Mouse (Mus musculus) urinary bladder, postnatal 36 days (tissue): Measurements from ENCODE around the gene Ybx1.
A peak's percentile ranks its signal among the peaks of the same experiment; 100 is the strongest.
"Not testable (repeated sequence)": the region's sequence is repeated elsewhere in the genome, so short reads cannot be mapped to it uniquely, and the experiment has no call there.

ENCODE experiments used
- DNase-seq, 2 experiments: peaks; one replicate each; pipeline ENCODE4 v3.0.0; 2022; ENCODE audit warnings: low spot score in 2 of 2, mixed read lengths in 1 of 2

Gene Ybx1

GRCm38 (mm10) chr4:119294415-119295133, at the start of gene Ybx1:
TSS of gene Ybx1 (minus strand) at chr4:119294604.
- DNase-seq, result peak; percentile 100

- peak; percentile 5 to 15 for DNase-seq
Measured at GRCm38 (mm10) chr4:119338861-119339361, 44.5 kb upstream of the Ybx1 start.

DNA sequence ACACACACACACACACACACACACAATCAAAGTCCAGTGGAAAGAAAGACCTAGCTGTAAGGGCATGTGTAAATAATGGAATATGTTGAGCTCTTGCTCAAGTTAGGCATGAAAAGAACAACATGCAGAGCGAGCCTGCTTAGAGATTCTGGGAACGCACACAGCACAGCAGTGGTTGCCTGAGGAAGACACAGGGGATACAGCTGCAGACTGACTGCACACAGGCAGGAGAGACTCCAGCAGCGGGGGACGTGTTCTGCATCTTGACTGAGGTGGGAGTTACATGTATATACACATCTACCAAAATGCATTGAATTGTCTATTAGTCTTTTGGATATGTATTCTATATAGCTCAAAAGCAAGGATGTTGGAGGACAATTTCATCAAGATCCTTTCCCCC, 44.0 kb upstream of the Ybx1 start:
- DNase-seq, result no peak

- no peak for DNase-seq
Measured at GRCm38 (mm10) chr4:119333487-119333886, 39.1 kb upstream of the Ybx1 start.

DNA sequence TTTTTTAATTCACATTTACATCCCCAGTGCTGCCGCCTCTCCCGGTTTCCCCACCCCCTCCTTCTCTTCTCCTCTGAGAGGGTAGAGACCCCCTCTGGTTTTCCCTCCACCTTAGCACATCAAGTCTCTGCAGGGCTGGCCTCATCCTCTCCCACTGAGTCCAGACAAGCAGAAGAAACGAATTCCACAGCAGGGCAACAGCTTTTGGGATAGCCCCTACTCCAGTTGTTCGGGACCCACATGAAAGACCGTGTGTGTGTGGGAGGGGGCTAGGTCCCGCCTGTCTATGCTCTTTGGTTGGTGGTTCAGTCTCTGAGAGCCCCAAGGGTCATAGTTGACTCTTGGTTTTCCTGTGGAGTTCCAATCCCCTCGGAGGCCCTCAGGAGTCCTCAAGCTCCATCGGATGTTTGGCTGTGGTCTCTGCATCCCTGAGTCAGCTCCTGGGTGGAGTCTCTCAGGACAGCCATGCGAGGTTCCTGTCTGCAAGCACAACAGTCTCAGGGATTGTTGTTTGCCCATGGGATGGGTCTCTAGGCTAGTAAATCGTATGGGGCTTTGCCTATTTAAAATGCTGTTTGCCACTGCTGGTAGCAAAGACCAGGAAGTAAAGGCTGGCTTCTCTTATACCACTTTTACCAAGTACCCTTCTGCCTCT, 26.6 kb upstream of the Ybx1 start:
- peak; percentile 2 to 3 for DNase-seq

DNA sequence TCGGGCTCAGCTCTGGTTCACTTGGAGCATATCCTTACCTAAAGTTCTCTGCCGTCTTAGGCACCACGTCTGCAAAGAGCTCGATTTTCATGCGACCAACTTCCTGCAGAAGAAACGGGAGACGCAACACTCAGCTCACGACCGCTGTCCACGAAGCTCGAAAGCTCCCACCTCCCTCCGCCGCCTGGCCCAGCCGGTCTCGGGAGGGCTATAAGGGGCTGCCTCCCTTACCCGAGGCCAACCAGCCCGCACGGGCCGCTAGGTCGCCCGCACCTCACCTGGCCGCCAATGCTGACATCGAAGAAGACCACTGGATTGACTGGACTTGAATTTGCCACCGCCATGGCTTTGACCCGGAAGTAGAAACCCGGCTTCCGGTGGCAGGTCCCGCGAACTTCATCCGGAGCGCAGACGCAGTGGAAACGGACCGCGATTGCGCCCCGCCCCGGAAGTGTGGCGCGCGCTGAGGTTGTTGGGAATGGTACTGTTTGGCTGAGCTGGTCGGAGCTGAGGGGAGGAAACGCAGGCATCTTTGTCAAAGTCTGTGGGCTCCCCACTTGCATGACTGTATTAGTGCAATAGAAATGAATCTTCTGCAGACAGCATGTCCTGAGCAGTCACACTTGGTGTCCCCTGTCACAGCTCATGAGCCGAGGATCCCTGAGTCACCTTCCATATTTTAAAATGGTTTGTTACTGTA, 25.9 kb upstream of the Ybx1 start, which contains the start of gene Ppih:
Ppih (minus strand) TSS at position 416 of the 700 bp plus-strand sequence.
- DNase-seq, result peak; percentile 91 to 96

GRCm38 (mm10) chr4:119313756-119314155, 19.4 kb upstream of the Ybx1 start:
- DNase-seq, result no peak

DNA sequence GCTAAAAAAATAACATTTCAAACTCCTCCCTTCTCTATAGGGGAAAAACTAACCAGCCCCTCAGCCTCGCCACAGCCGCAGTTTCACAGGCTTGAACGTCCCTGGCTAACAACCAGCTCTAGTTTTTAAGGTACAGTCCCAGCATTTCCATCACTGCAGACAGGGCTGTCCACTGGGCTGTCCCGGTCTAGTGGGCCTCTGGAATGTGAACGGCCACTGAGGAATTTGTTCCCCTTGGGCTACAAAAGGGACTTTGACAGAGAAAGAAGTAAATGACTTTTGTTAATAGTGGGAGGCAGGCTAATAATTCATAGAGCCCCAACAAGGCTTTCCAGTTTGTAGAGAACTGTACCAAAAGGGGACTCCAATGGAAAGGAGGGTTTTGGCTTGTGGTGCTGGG, 11.0 kb upstream of the Ybx1 start:
- no peak for DNase-seq

GRCm38 (mm10) chr4:119303291-119303690, 8.9 kb upstream of the Ybx1 start:
- no peak for DNase-seq

GRCm38 (mm10) chr4:119301777-119302176, 7.4 kb upstream of the Ybx1 start:
- no peak for DNase-seq

DNA sequence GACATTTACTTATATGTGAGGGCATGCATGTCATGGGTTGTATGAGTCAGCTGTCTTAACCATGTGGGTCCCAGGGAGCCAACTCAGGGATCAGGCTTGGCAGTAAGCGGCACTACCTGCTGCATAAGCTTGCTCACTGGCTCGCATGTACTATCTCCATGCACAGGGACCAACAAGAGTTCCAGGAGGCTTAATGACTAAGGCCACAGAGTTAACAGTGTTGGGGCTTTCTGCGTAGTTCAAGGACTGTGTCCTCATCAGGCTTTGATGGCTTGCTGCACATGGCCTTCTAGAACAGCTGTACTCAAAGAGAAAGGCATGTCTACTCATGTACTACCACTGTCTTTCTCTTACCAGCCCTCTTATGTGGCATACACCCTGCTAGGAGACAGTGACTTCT, 6.4 kb upstream of the Ybx1 start:
- no peak for DNase-seq

GRCm38 (mm10) chr4:119297361-119297760, 3.0 kb upstream of the Ybx1 start:
- no peak for DNase-seq

DNA sequence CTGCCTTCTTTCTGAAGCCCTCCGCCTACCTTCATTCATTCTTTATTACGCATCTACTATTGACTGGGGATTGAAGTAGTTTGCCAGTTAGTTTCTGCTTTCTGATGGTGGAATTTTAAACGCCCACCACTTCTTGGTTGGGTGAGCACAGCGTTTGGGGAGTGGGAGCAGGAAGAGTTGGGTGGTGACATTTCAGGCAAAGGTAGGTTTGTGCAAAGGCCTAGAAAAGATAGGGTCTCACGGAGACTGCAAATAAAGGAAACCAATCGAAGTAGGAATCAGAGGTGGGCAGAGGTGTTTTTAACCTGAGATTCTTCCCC, 690 bp upstream of the Ybx1 start:
- DNase-seq, result no peak

GRCm38 (mm10) chr4:119293574-119294258, 688 bp downstream of the Ybx1 start:
- DNase-seq, result peak in 1 of 2 experiments; percentile 15

GRCm38 (mm10) chr4:119292771-119293573, 1.4 kb downstream of the Ybx1 start:
- peak; percentile 30 to 44 for DNase-seq

GRCm38 (mm10) chr4:119291921-119292320, 2.5 kb downstream of the Ybx1 start:
- DNase-seq, result no peak

- no peak for DNase-seq
Measured at GRCm38 (mm10) chr4:119285336-119285735, 9.1 kb downstream of the Ybx1 start.

GRCm38 (mm10) chr4:119284861-119285260, 9.5 kb downstream of the Ybx1 start:
- no peak for DNase-seq

DNA sequence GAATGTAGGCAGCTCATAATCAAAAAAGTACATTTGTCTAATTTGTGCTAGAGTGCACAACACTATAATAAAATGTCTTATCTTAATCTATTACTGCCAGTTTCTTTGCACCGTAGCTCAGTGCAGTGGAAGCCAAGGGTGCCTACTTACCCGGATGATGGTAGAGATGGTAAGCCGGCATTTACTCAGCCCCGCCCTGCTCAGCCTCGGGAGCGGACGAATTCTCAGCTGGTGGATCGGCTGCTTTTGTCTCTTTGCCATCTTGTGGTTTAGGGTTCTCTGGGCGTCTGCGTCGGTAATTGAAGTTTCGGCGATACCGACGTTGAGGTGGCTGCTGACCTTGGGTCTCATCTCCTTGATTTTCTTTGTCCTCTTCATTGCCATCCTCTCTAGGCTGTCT, 15.6 kb downstream of the Ybx1 start:
- DNase-seq, result not testable (repeated sequence)

- no peak for DNase-seq
Measured at GRCm38 (mm10) chr4:119275726-119276125, 18.7 kb downstream of the Ybx1 start.

DNA sequence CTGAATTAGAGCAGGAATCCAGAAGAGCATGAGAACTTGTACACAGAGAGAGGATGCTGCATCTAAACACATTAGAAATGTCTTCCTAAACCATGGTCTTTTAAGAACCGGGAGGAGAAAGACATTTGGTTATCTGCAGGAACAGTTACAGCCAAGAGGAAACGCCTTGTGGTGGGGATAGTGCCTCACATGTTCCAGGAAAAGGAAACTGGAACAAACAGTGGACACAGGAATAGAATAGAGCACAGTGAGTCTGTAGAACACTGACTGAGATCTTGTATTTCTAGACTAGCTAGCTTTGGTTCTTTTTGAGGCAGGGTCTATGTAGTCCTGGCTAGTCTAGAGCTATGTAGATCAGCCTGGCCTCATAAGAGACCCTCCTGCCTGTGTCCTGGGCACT, 19.2 kb downstream of the Ybx1 start:
- no peak for DNase-seq
